Mouse (Mus musculus): ENCODE results near the gene Alms1. TPM values are rescaled to one million over a fixed set of nuclear protein-coding genes. Genes with fewer than 3 reads are reported as not detected.
"Not testable (repeated sequence)": the region's sequence is repeated elsewhere in the genome, so short reads cannot be mapped to it uniquely, and the experiment has no call there.

The Alms1 gene
- total RNA-seq, 2 experiments from 2014 or later, result 0.48 to 0.50 TPM

- not testable (repeated sequence) for DNase-seq (ENCODE audit: low spot score)
Measured at GRCm38 (mm10) chr6:85713105-85713504, 125.8 kb downstream of the Alms1 start, which contains the start of gene Nat8f7. Gene Nat8f7 (minus strand): TSS chr6:85713205.

Small RNA genes within 50 kb of the gene (microRNA-seq; reads per million reads assigned to microRNA genes)
- gene Gm27317, result not detected

Other genes starting within 250 kb of the Alms1 start
- gene Rab11fip5, start 212.9 kb upstream of the Alms1 start, total RNA-seq (2021), result 10 to 100 TPM; 24.8 to 46.2 TPM
- gene Noto, start 163.6 kb upstream of the Alms1 start, total RNA-seq (2021), result not detected
- gene Smyd5, start 155.5 kb upstream of the Alms1 start, total RNA-seq (2021), result 1 to 10 TPM; 7.2 to 9.1 TPM
- gene Cct7, start 136.0 kb upstream of the Alms1 start, total RNA-seq (2021), result 100 to 1,000 TPM; 127 to 131 TPM
- gene Pradc1, start 135.6 kb upstream of the Alms1 start, total RNA-seq (2021), result 10 to 100 TPM; 16.1 to 17.7 TPM
- not detected for gene Fbxo41, start 84.5 kb upstream of the Alms1 start, total RNA-seq (2021)
- not detected for gene Egr4, start 73.9 kb upstream of the Alms1 start, total RNA-seq (2021)
- not detected for gene Nat8f7, start 125.7 kb downstream of the Alms1 start, total RNA-seq (2021)
- under 1 TPM in 1 of 2 experiments, not detected in 1; 0.23 TPM for gene Nat8f3, start 178.2 kb downstream of the Alms1 start, total RNA-seq (2021)
- gene Nat8f6, start 233.4 kb downstream of the Alms1 start, total RNA-seq (2021), result not detected
- gene Nat8f5, start 233.4 kb downstream of the Alms1 start, total RNA-seq (2021), result not detected
- gene Nat8, start 244.6 kb downstream of the Alms1 start, total RNA-seq (2021), result not detected

Data from gastrocnemius, adult 18-20 months (tissue).